Mouse (Mus musculus) right cerebral cortex, adult 2 months (tissue): ENCODE measurements around the gene Olfr510.
"Not testable (repeated sequence)": the region's sequence is repeated elsewhere in the genome, so short reads cannot be mapped to it uniquely, and the experiment has no call there.

Source experiments
- DNase-seq, 2 experiments: peaks; one replicate each; pipeline ENCODE4 v3.0.0; 2021 to 2022; ENCODE audit warnings: low spot score in 2 of 2

The Olfr510 gene

GRCm38 (mm10) chr7:108666118-108666517 lies at the start of gene Olfr510:
Gene Olfr510 (plus strand): TSS chr7:108666418.
- DNase-seq = no peak

- not testable (repeated sequence) for DNase-seq
These were observed 49.4 kb upstream of the Olfr510 start for GRCm38 (mm10) chr7:108616781-108617180.

DNA sequence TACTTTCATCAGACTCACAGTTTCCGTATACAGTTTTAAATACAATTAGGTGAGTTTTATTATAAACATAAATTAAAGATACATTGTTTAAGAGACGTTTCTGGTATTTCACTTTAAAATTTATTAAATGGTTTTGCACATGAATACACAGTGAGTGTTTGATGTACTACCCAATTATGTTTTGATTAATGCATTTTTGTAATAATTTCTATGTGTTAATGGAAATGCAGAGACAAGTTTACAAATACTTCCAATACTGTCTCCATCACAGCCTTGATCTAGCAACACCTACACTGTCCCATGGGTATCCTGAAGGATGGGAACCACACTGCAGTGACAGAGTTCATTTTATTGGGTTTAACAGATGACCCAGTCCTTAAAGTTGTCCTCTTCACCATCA lies 44.7 kb upstream of the Olfr510 start, which contains the start of gene Olfr507:
TSS of gene Olfr507 (plus strand) at position 301 of the 400 bp plus-strand sequence.
- DNase-seq = no peak

DNA sequence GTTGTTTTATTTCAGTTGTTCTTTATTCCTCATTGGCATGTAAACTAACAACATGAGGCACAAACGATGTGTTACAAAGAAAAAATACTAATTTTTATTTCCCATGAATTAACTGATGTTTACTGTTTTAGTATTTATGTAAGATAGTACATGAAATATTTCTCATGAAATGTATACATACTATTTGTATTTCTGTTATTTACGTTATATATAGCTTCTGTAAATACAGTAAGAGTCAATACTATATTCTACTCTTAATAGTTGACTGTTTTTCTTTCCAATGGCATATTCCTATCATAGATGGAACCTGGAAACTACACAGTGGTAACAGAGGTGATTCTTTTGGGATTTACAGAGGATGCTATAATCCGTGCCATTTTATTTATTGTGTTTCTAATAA lies 36.5 kb upstream of the Olfr510 start, which contains the start of gene Olfr508:
TSS of gene Olfr508 (plus strand) at position 301 of the 400 bp plus-strand sequence.
- no peak for DNase-seq

GRCm38 (mm10) chr7:108651806-108652205 lies 14.4 kb upstream of the Olfr510 start, which contains the start of gene Olfr509:
Gene Olfr509 (minus strand): TSS chr7:108651906.
- no peak for DNase-seq

DNA sequence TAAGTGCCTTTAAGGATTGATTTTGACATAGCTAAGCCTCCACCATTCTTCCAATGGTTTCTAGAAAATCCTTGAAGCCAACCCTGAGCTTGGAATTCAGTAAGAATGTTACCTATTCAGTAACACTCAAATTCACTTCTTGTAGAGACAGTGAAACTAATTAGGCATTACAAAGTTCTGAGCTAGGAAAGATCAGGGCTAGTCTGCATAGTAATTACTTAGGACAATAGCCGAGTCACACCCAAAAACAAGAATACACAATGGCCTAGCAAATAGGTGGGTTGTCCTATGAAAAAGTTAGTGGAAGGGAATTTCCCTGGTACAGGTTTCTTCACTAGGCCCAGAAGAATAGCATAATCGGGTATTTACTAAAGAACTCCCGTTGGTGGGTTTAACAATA lies 3.8 kb upstream of the Olfr510 start:
- no peak for DNase-seq

DNA sequence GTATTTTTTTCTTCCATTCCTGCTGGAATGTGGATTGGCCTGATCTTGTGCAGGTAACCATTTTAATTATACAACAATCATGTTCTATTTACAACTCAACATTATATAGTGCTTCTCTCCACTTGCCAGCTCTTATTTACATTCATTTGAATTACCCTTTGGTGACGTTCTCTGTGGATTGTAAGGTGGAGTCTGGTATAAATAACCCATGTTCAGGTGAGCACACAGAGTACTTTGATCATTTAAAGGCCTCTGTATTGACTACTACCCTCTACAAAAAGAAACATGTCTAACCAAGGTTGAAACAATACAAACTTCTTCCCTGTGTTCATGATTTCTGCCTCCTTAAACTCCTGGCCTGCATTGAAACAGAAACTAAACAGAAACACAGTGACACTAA lies 4.8 kb downstream of the Olfr510 start:
- no peak for DNase-seq

- no peak for DNase-seq
These were observed 12.7 kb downstream of the Olfr510 start for GRCm38 (mm10) chr7:108678886-108679285.

- no peak for DNase-seq
These were observed 46.8 kb downstream of the Olfr510 start, which contains the start of gene Olfr512 for GRCm38 (mm10) chr7:108713020-108713419. Gene Olfr512 (plus strand): TSS chr7:108713320.
